Mouse (Mus musculus) G1E (cell line): ENCODE measurements around the gene Tob1.

Experiments used
- CTCF ChIP-seq: IDR thresholded peaks from 2 replicates; pipeline ENCODE4 v1.5.1; 2012; ENCODE audit warnings: low read depth, low read length, inconsistent platforms, mixed read lengths
- GATA1 ChIP-seq: IDR thresholded peaks from 2 replicates; pipeline ENCODE4 v1.6.1; 2012; ENCODE audit warnings: borderline replicate concordance, low read length, inconsistent platforms, mixed read lengths
- POLR2AphosphoS5 ChIP-seq: IDR thresholded peaks from 2 replicates; pipeline ENCODE4 v1.6.1; 2012; ENCODE audit warnings: low read depth, low read length, inconsistent platforms; ENCODE audit not compliant: insufficient replicate concordance

DNA sequence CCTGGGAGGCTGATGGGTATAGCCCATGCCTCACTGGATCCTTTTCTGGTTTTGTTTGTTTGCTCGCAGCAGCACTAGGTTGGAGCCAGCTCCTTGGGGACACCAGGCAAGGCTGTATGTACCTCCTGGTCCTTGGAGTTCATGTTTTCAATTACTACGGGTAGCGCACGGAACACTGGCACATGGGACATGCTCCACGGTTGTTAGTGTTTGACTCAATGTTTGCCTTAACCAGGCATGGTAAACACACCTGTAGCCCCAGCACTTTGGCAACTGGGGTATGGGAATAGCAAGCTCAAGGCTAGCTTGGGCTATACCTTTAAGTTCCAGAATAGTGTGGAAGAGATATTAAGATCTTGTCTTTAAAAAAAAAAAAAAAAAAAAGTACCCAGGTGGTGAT lies 20.6 kb upstream of the Tob1 start:
- TF ChIP-seq CTCF (no peak), GATA1 (no peak), POLR2AphosphoS5 (no peak)
